Comparison of ENCODE assay signal across 8 mouse cellular contexts in genomic region chr10:58393026-58394014, GRCm38 (mm10). TPM values are rescaled to one million over a fixed set of nuclear protein-coding genes. Genes with fewer than 3 reads are reported as not detected.
DNase-seq lines count a peak whose midpoint lies in the region; ATAC-seq and TF ChIP-seq lines count a peak whose summit lies in the region.

No protein-coding gene starts in this region.

- no peaks in the 10 kb centered on the region for H3K4me1 ChIP-seq in kidney, adult 2 months (ENCODE audit: control insufficient read depth, insufficient read depth, low read length)
- H3K4me1 ChIP-seq in MEL (ENCODE audit: control insufficient read depth in 1 of 2, insufficient read depth in 2 of 2, low read length in 2 of 2) = peaks cover 12 to 13% of the 10 kb centered on the region in 2 experiments
- H3K4me1 ChIP-seq in intestine, embryonic 15.5 days (replicated peaks) = peaks cover 4% of the 10 kb centered on the region; the same call in 1 of the 2 replicates

- DNase-seq in kidney, adult 2 months = peak; percentile 16
- DNase-seq in kidney, postnatal 14 days = no peak
- DNase-seq in MEL (ENCODE audit: low read depth, low spot score) = peak; percentile 87
- DNase-seq in retina, embryonic 14.5 days (ENCODE audit: low spot score) = no peak
- DNase-seq in cerebellum, postnatal 4 days (ENCODE audit: low spot score in 2 of 2) = no peak
- no peak for DNase-seq in right cerebral cortex, postnatal 36 days (ENCODE audit: low spot score in 2 of 2)

- no peak overlapping the region for H3K4me3 ChIP-seq in kidney, adult 2 months (ENCODE audit: insufficient read depth, low read depth, low read length)
- peak overlapping the region; percentile 42 to 52 for H3K4me3 ChIP-seq in MEL (ENCODE audit: control insufficient read depth in 1 of 2, insufficient read depth in 1 of 2, low read depth in 2 of 2, low read length in 2 of 2)
- no peak overlapping the region for H3K4me3 ChIP-seq in intestine, embryonic 15.5 days (replicated peaks)

- TF ChIP-seq EP300 in MEL (IDR thresholded peaks at IDR 0.05; ENCODE audit: low read depth in 1 of 2, low read length in 2 of 2) = peak in 1 of 2 experiments; percentile 27; a peak in 2 of 4 replicates

- H3K27me3 ChIP-seq in kidney, adult 2 months (replicated peaks; ENCODE audit: control insufficient read depth, insufficient read depth, low read length) = no peaks in the 10 kb centered on the region
- H3K27me3 ChIP-seq in MEL (ENCODE audit: control insufficient read depth in 1 of 2, insufficient read depth in 2 of 2, low read length in 2 of 2) = no peaks in the 10 kb centered on the region
- H3K27me3 ChIP-seq in intestine, embryonic 15.5 days (replicated peaks) = no peaks in the 10 kb centered on the region

- peak overlapping the region; percentile 55; the same call in 1 of the 2 replicates for H3K27ac ChIP-seq in kidney, adult 2 months (ENCODE audit: insufficient read depth, low read depth, low read length)
- peak overlapping the region; percentile 70 for H3K27ac ChIP-seq in MEL (ENCODE audit: control insufficient read depth, low read depth, low read length)
- H3K27ac ChIP-seq in intestine, embryonic 15.5 days = no peak overlapping the region

- WGBS in kidney, adult 2 months = 76% methylated on average over 7 of the region's 7 CpGs
- WGBS in intestine, embryonic 15.5 days = 73% methylated on average over 7 of the region's 7 CpGs

- H3K9ac ChIP-seq in MEL (ENCODE audit: control insufficient read depth, low read depth, low read length, poor library complexity, severe bottlenecking) = peak overlapping the region; percentile 41
- H3K9ac ChIP-seq in intestine, embryonic 15.5 days = no peak overlapping the region

- no peak for TF ChIP-seq RAD21 in MEL (IDR thresholded peaks at IDR 0.05; ENCODE audit: low read depth, low read length)

- H3K36me3 ChIP-seq in kidney, adult 2 months (ENCODE audit: control insufficient read depth, insufficient read depth, low read length) = no peaks in the 10 kb centered on the region
- H3K36me3 ChIP-seq in MEL (ENCODE audit: control insufficient read depth in 1 of 2, insufficient read depth in 2 of 2, low read length in 2 of 2) = peaks cover 0 to 17% of the 10 kb centered on the region in 2 experiments; a peak in 3 of 4 replicates
- H3K36me3 ChIP-seq in intestine, embryonic 15.5 days = no peaks in the 10 kb centered on the region

- TF ChIP-seq POLR2A in kidney, adult 2 months (IDR thresholded peaks at IDR 0.05; ENCODE audit: low read depth, low read length) = no peak
- TF ChIP-seq POLR2A in MEL (IDR thresholded peaks at IDR 0.05; ENCODE audit: control insufficient read depth in 1 of 2, insufficient read depth in 1 of 2, low read depth in 1 of 2, low read length in 2 of 2, poor library complexity in 1 of 2) = no peak

- no peaks in the 10 kb centered on the region for H3K9me3 ChIP-seq in MEL (replicated peaks; ENCODE audit: insufficient read depth, low read length)
- H3K9me3 ChIP-seq in intestine, embryonic 15.5 days = no peaks in the 10 kb centered on the region

- TF ChIP-seq CTCF in kidney, adult 2 months (conservative IDR thresholded peaks at IDR 0.05; ENCODE audit: insufficient read depth, insufficient read length, low read depth, low read length) = no peak
- TF ChIP-seq CTCF in MEL (IDR thresholded peaks at IDR 0.05 in 2 of 3, conservative IDR thresholded peaks at IDR 0.05 in 1 of 3; ENCODE audit: control insufficient read depth in 1 of 3, insufficient read depth in 1 of 3, low read depth in 2 of 3, low read length in 3 of 3, poor library complexity in 1 of 3, severe bottlenecking in 1 of 3) = no peak

- peaks cover 7% of the 10 kb centered on the region for H3K79me2 ChIP-seq in MEL (ENCODE audit: control insufficient read depth, insufficient read depth, low read length, poor library complexity)

- 0 out of 2 replicates have a peak, but pooled peaks have one; percentile 12 for ATAC-seq in intestine, embryonic 15.5 days
- ATAC-seq in megakaryocyte progenitor cell, adult 5-6 weeks (replicated peaks; ENCODE audit: poor library complexity) = peak; percentile 89

- H3K4me2 ChIP-seq in intestine, embryonic 15.5 days (replicated peaks) = no peak overlapping the region

TF ChIP-seq in MEL, 35 proteins besides CTCF, POLR2A, EP300 and RAD21:
- TF ChIP-seq NRF1 (IDR thresholded peaks at IDR 0.05; ENCODE audit: insufficient read depth, low read depth, low read length, poor library complexity, severe bottlenecking) (no peak), CHD1 (IDR thresholded peaks at IDR 0.05; ENCODE audit: low read depth, low read length) (no peak), MYC (IDR thresholded peaks at IDR 0.05; ENCODE audit: low read depth, low read length) (peak; percentile 85), TAL1 (IDR thresholded peaks at IDR 0.05; ENCODE audit: low read length) (no peak), HCFC1 (IDR thresholded peaks at IDR 0.05; ENCODE audit: low read depth, low read length) (no peak; the same call in 1 of the 2 replicates), ZC3H11A (IDR thresholded peaks at IDR 0.05; ENCODE audit: low read depth, low read length) (no peak), MAZ (IDR thresholded peaks at IDR 0.05; ENCODE audit: low read depth, low read length) (no peak), NELFE (IDR thresholded peaks at IDR 0.05; ENCODE audit: low read depth, low read length) (no peak; the same call in 1 of the 2 replicates), ZKSCAN1 (IDR thresholded peaks at IDR 0.05; ENCODE audit: low read depth, low read length) (no peak), ZMIZ1 (IDR thresholded peaks at IDR 0.05; ENCODE audit: low read depth, low read length) (no peak), SMC3 (IDR thresholded peaks at IDR 0.05; ENCODE audit: low read depth, low read length) (no peak), SIN3A (IDR thresholded peaks at IDR 0.05; ENCODE audit: low read length) (peak; percentile 66), POLR2AphosphoS5 (IDR thresholded peaks at IDR 0.05; ENCODE audit: borderline replicate concordance, low read depth, low read length) (no peak), BHLHE40 (IDR thresholded peaks at IDR 0.05; ENCODE audit: borderline replicate concordance, low read depth, low read length) (no peak), MYB (IDR thresholded peaks at IDR 0.05; ENCODE audit: low read depth, low read length) (no peak), POLR2AphosphoS2 (IDR thresholded peaks at IDR 0.05; ENCODE audit: low read length) (no peak), KAT2A (conservative IDR thresholded peaks at IDR 0.05; ENCODE audit: low read depth, low read length) (no peak), MAX (IDR thresholded peaks at IDR 0.05; ENCODE audit: low read length) (peak; percentile 58), ETS1 (IDR thresholded peaks at IDR 0.05; ENCODE audit: low read depth, low read length) (peak; percentile 55), GABPA (IDR thresholded peaks at IDR 0.05; ENCODE audit: low read depth, low read length) (no peak), MEF2A (IDR thresholded peaks at IDR 0.05; ENCODE audit: extremely low read depth, insufficient replicate concordance, low read depth, low read length, poor library complexity, severe bottlenecking) (no peak), TCF12 (IDR thresholded peaks at IDR 0.05; ENCODE audit: low read depth, low read length) (no peak), ELF1 (IDR thresholded peaks at IDR 0.05; ENCODE audit: low read depth, low read length) (no peak), TBP (IDR thresholded peaks at IDR 0.05; ENCODE audit: low read depth, low read length) (no peak; the same call in 1 of the 2 replicates), CHD2 (IDR thresholded peaks at IDR 0.05; ENCODE audit: low read length) (no peak), GATA1 (IDR thresholded peaks at IDR 0.05; ENCODE audit: low read depth, low read length) (0 out of 2 replicates have a peak, but pooled peaks have one; percentile 7), USF2 (IDR thresholded peaks at IDR 0.05; ENCODE audit: borderline replicate concordance in 1 of 2, insufficient read depth in 1 of 2, low read depth in 1 of 2, low read length in 2 of 2) (no peak), E2F4 (IDR thresholded peaks at IDR 0.05; ENCODE audit: borderline replicate concordance, low read depth, low read length) (no peak), JUND (IDR thresholded peaks at IDR 0.05; ENCODE audit: low read depth, low read length) (no peak), ZNF384 (IDR thresholded peaks at IDR 0.05; ENCODE audit: low read depth, low read length) (no peak), USF1 (IDR thresholded peaks at IDR 0.05; ENCODE audit: low read depth, low read length) (no peak), UBTF (IDR thresholded peaks at IDR 0.05; ENCODE audit: borderline replicate concordance, insufficient read depth, low read depth, low read length) (no peak), MXI1 (IDR thresholded peaks at IDR 0.05; ENCODE audit: low read depth, low read length) (peak; percentile 34), RCOR1 (IDR thresholded peaks at IDR 0.05; ENCODE audit: low read depth, low read length) (no peak), MAFK (IDR thresholded peaks at IDR 0.05; ENCODE audit: borderline replicate concordance, low read depth, low read length) (no peak)

RNA-seq across cellular contexts. Expression of gene Ranbp2, which starts 53.4 kb away (rescaled TPM):
- polyA plus RNA-seq in kidney, adult 2 months (2012; rRNA removed) = 4.2 and 5.3 TPM in 2 replicates
- 73.5 and 82.4 TPM in 2 replicates for total RNA-seq in MEL (2012; rRNA removed)
- polyA plus RNA-seq in MEL (2012; ENCODE audit: insufficient read depth in 1 of 2, insufficient read length in 2 of 2, low read depth in 1 of 2, low replicate concordance in 2 of 2, missing spikeins in 1 of 2) = 100 to 1,000 TPM in 1 of 2 experiments, 10 to 100 TPM in 1; 52.3 to 114 TPM
- polyA plus RNA-seq in intestine, embryonic 15.5 days (2015; fragmentation: Nextera tagmentation; extraction: Ambion mirVana) = 19.9 and 23.1 TPM in 2 replicates
- total RNA-seq in megakaryocyte progenitor cell, adult 5-6 weeks (2015) = 158 and 161 TPM in 2 replicates
- 177 and 233 TPM in 2 replicates for total RNA-seq in megakaryocyte progenitor cell, adult 5-6 weeks (2017)

Comparison
In these comparisons a context has a peak if more than half of its experiments do, and no peak if none do; other contexts are left out.
1. DNase-seq: peak in kidney, adult 2 months (single experiment) and MEL (single experiment); none in kidney, postnatal 14 days (single experiment), retina, embryonic 14.5 days (single experiment), cerebellum, postnatal 4 days (0 of 2) and right cerebral cortex, postnatal 36 days (0 of 2).
2. H3K4me3 ChIP-seq: peak in MEL (2 of 2); none in kidney, adult 2 months (single experiment) and intestine, embryonic 15.5 days (single experiment).